Mouse (Mus musculus) megakaryocyte, embryonic 14.5 days (primary cell): Measurements from ENCODE around the gene Vrk2. TPM values are rescaled to one million over a fixed set of nuclear protein-coding genes. Genes with fewer than 3 reads are reported as not detected.

ENCODE experiments used
- H3K27me3 ChIP-seq: replicated peaks from 2 replicates; pipeline ENCODE3; 2012; ENCODE audit warnings: inconsistent platforms
- H3K36me3 ChIP-seq: replicated peaks from 2 replicates; pipeline ENCODE3; 2012; ENCODE audit warnings: low read length, inconsistent platforms, mixed read lengths
- H3K4me1 ChIP-seq: 2 replicates; pipeline ENCODE4 v1.6.1; 2012; ENCODE audit warnings: inconsistent platforms
- H3K4me3 ChIP-seq: replicated peaks from 2 replicates; pipeline ENCODE3; 2012; ENCODE audit warnings: moderate library complexity, mild to moderate bottlenecking, inconsistent platforms
- H3K9me3 ChIP-seq: 2 replicates; pipeline ENCODE4 v1.6.1; 2012; ENCODE audit warnings: inconsistent platforms
- FLI1 ChIP-seq: IDR thresholded peaks from 2 replicates; pipeline ENCODE4 v1.6.1; 2012; ENCODE audit warnings: low read length, inconsistent platforms, mixed read lengths
- GATA1 ChIP-seq: IDR thresholded peaks from 3 replicates; pipeline ENCODE4 v1.6.1; 2012; ENCODE audit warnings: mixed read lengths, low read length, inconsistent platforms, borderline replicate concordance
- polyA plus RNA-seq: library from polyadenylated mRNA; stranded (reverse); fragments of >175 nt; gene quantifications from 2 replicates; pipeline ENCODE4 v1.2.3, GENCODE M21; 2012; ENCODE audit warnings: low replicate concordance; ENCODE audit not compliant: insufficient read depth

Vrk2 gene
- polyA plus RNA-seq, 1 experiment, result 5.2 TPM

DNA sequence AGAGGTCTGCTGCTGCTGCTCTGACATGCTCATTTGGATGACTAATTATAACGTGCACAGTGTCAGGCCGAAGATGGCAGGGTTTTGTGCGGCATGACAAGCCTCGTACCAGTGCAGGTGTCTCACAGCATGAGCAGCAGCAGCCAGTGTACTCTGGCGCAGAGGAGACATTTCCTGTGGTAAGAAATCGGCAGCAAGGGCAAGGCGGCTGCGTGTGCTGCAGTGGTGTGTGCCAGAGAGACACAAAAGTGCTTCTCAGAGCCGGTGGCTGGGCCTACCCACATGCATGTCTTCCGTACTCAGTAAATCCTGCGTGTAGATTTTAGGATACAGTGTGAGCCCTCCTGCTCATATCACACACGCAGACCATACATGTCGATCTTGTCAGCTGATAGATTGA is 156.0 kb downstream of the Vrk2 start:
- no peak for TF ChIP-seq FLI1
- TF ChIP-seq GATA1, result no peak
- no peaks in the 10 kb centered on the region for H3K27me3 ChIP-seq
- H3K9me3 ChIP-seq, result no peaks in the 10 kb centered on the region
- H3K4me1 ChIP-seq, result no peaks in the 10 kb centered on the region
- H3K36me3 ChIP-seq, result peaks cover 12% of the 10 kb centered on the region
- no peak overlapping the region for H3K4me3 ChIP-seq

DNA sequence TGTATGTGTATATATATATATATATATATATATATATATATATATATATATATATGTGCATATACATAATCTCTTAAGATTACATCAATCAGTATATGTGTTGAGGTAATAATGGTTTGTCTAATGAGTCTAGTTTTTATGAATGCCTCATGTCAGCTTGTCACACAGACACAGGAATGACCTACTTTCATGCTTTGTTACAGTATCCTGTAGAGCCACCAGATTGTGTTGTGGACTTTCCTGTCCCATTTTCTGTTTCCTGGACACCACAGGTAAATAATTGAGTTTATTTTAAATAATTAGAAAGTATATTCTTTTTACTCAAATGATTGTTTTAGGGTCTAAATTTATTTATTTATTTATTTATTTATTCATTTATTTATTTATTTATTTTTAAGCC is 159.6 kb downstream of the Vrk2 start:
- Histone ChIP-seq H3K4me3 (no peak overlapping the region), H3K4me1 (no peaks in the 10 kb centered on the region), H3K27me3 (no peaks in the 10 kb centered on the region), H3K36me3 (peaks cover 12% of the 10 kb centered on the region), H3K9me3 (no peaks in the 10 kb centered on the region)
- TF ChIP-seq GATA1, result no peak
- TF ChIP-seq FLI1, result no peak

DNA sequence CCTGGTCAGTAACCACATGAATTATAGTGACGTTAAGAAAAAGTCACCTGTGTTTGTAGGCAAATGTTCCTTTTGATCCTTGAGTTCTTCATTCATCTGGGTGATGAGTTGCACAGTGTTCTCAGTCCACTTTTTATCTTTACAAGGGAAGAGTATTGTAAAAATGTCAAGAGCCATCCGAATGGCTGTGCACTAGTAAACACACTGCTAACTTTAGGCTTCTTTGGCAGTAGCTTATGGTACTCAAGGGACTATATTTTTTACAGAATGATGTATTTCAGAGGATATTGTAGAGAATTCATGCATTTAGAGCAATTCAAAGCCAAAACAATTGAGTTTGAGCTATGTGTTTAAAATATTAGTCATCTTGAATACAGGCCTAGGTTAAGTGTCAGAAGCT is 172.3 kb downstream of the Vrk2 start:
- H3K27me3 ChIP-seq, result no peaks in the 10 kb centered on the region

More for the DNA sequence above, 172.3 kb downstream of the Vrk2 start:
- no peaks in the 10 kb centered on the region for H3K4me1 ChIP-seq
- H3K9me3 ChIP-seq, result no peaks in the 10 kb centered on the region
- peaks cover 6% of the 10 kb centered on the region for H3K36me3 ChIP-seq
- no peak overlapping the region for H3K4me3 ChIP-seq
- TF ChIP-seq GATA1, result no peak
- TF ChIP-seq FLI1, result no peak

Other genes with a start within 250 kb of the Vrk2 start
- 0.41 TPM in 1 of 2 replicates, not detected in the other for gene Fancl, start 207.9 kb downstream of the Vrk2 start, polyA plus RNA-seq
- not detected in 2 replicates for gene Gm6899, start 758 bp downstream of the Vrk2 start, polyA plus RNA-seq